Mouse (Mus musculus): ENCODE measurements around the gene Dusp13. TPM values are rescaled to one million over a fixed set of nuclear protein-coding genes. Genes with fewer than 3 reads are reported as not detected.

The Dusp13 gene
- polyA plus RNA-seq (2015; fragmentation: Nextera tagmentation; extraction: Ambion mirVana): not detected in 2 replicates

- Histone ChIP-seq H3K4me1 (replicated peaks) (peaks cover 22% of the 10 kb centered on the region), H3K36me3 (no peaks in the 10 kb centered on the region), H3K27me3 (no peaks in the 10 kb centered on the region), H3K27ac (peak within 1 kb of the TSS; percentile 90), H3K9me3 (no peaks in the 10 kb centered on the region), H3K9ac (peak within 1 kb of the TSS; percentile 91), H3K4me2 (peak within 1 kb of the TSS; percentile 70), H3K4me3 (peak within 1 kb of the TSS; percentile 94)
- WGBS: under 1% methylated on average over 26 of the region's 26 CpGs
- ATAC-seq (ENCODE audit: low FRiP score): peak; percentile 77
Measured at GRCm38 (mm10) chr14:21750881-21751542, at the start of gene Dusp13. Gene Dusp13, minus strand, starts transcription at chr14:21751181.

- peaks cover 8% of the 10 kb centered on the region; the same call in 1 of the 2 replicates for H3K36me3 ChIP-seq
- no peak overlapping the region for H3K9ac ChIP-seq
- no peaks in the 10 kb centered on the region for H3K4me1 ChIP-seq (replicated peaks)
- H3K27me3 ChIP-seq: no peaks in the 10 kb centered on the region
- ATAC-seq (ENCODE audit: low FRiP score): no peak
- 98% methylated on average over 4 of the region's 4 CpGs for WGBS
- no peak overlapping the region for H3K27ac ChIP-seq
- no peak overlapping the region for H3K4me2 ChIP-seq
- no peak overlapping the region for H3K4me3 ChIP-seq
- no peaks in the 10 kb centered on the region for H3K9me3 ChIP-seq
Measured at GRCm38 (mm10) chr14:21800641-21801040, 49.7 kb upstream of the Dusp13 start.

- H3K36me3 ChIP-seq: peaks cover 30% of the 10 kb centered on the region
- WGBS: 94% methylated on average over 6 of the region's 6 CpGs
- H3K4me2 ChIP-seq: no peak overlapping the region
- no peak overlapping the region for H3K4me3 ChIP-seq
- H3K9ac ChIP-seq: no peak overlapping the region
- ATAC-seq (ENCODE audit: low FRiP score): no peak
- 0 out of 2 replicates have a peak, but pooled peaks cover 3% of the 10 kb centered on the region for H3K4me1 ChIP-seq (replicated peaks)
- H3K9me3 ChIP-seq: no peaks in the 10 kb centered on the region
- H3K27ac ChIP-seq: no peak overlapping the region
- H3K27me3 ChIP-seq: no peaks in the 10 kb centered on the region
Measured at GRCm38 (mm10) chr14:21792250-21792649, 41.3 kb upstream of the Dusp13 start.

GRCm38 (mm10) chr14:21791722-21792121 is 40.7 kb upstream of the Dusp13 start:
- ATAC-seq (ENCODE audit: low FRiP score): no peak
- H3K27ac ChIP-seq: no peak overlapping the region
- 0 out of 2 replicates have a peak, but pooled peaks cover 3% of the 10 kb centered on the region for H3K4me1 ChIP-seq (replicated peaks)
- peaks cover 30% of the 10 kb centered on the region for H3K36me3 ChIP-seq
- H3K9ac ChIP-seq: no peak overlapping the region
- no peaks in the 10 kb centered on the region for H3K9me3 ChIP-seq
- H3K4me2 ChIP-seq: no peak overlapping the region
- H3K4me3 ChIP-seq: no peak overlapping the region
- WGBS: 94% methylated on average over 4 of the region's 4 CpGs
- H3K27me3 ChIP-seq: no peaks in the 10 kb centered on the region

GRCm38 (mm10) chr14:21790585-21791251 is 39.7 kb upstream of the Dusp13 start:
- Histone ChIP-seq H3K4me1 (replicated peaks) (0 out of 2 replicates have a peak, but pooled peaks cover 3% of the 10 kb centered on the region), H3K27ac (no peak overlapping the region), H3K36me3 (peaks cover 30% of the 10 kb centered on the region), H3K9ac (no peak overlapping the region), H3K27me3 (no peaks in the 10 kb centered on the region), H3K4me2 (no peak overlapping the region), H3K9me3 (no peaks in the 10 kb centered on the region), H3K4me3 (no peak overlapping the region)
- WGBS: 97% methylated on average over 9 of the region's 9 CpGs
- ATAC-seq (ENCODE audit: low FRiP score): no peak

GRCm38 (mm10) chr14:21788121-21788520 is 37.1 kb upstream of the Dusp13 start:
- 93% methylated on average over 5 of the region's 5 CpGs for WGBS
- no peak overlapping the region for H3K27ac ChIP-seq
- no peak for ATAC-seq (ENCODE audit: low FRiP score)
- H3K4me2 ChIP-seq: no peak overlapping the region
- H3K9me3 ChIP-seq: no peaks in the 10 kb centered on the region
- no peak overlapping the region for H3K4me3 ChIP-seq
- peaks cover 32% of the 10 kb centered on the region for H3K36me3 ChIP-seq
- no peak overlapping the region for H3K9ac ChIP-seq
- no peaks in the 10 kb centered on the region for H3K27me3 ChIP-seq
- no peaks in the 10 kb centered on the region for H3K4me1 ChIP-seq (replicated peaks)

- no peak overlapping the region for H3K27ac ChIP-seq
- H3K4me1 ChIP-seq (replicated peaks): no peaks in the 10 kb centered on the region
- H3K4me2 ChIP-seq: no peak overlapping the region
- H3K9ac ChIP-seq: no peak overlapping the region
- H3K36me3 ChIP-seq: peaks cover 26% of the 10 kb centered on the region
- H3K9me3 ChIP-seq: no peaks in the 10 kb centered on the region
- ATAC-seq (ENCODE audit: low FRiP score): no peak
- 84% methylated on average over 3 of the region's 3 CpGs for WGBS
- H3K27me3 ChIP-seq: no peaks in the 10 kb centered on the region
- no peak overlapping the region for H3K4me3 ChIP-seq
Measured at GRCm38 (mm10) chr14:21787374-21787773, 36.4 kb upstream of the Dusp13 start.

- WGBS: 81% methylated on average over 4 of the region's 4 CpGs
- H3K9me3 ChIP-seq: no peaks in the 10 kb centered on the region
- no peak overlapping the region for H3K4me3 ChIP-seq
- H3K27ac ChIP-seq: no peak overlapping the region
- ATAC-seq (ENCODE audit: low FRiP score): no peak
- no peak overlapping the region for H3K9ac ChIP-seq
- no peaks in the 10 kb centered on the region for H3K4me1 ChIP-seq (replicated peaks)
- H3K4me2 ChIP-seq: no peak overlapping the region
- H3K27me3 ChIP-seq: no peaks in the 10 kb centered on the region
- H3K36me3 ChIP-seq: peaks cover 21% of the 10 kb centered on the region
Measured at GRCm38 (mm10) chr14:21786500-21786899, 35.5 kb upstream of the Dusp13 start.

- 86% methylated on average over 4 of the region's 4 CpGs for WGBS
- no peak for ATAC-seq (ENCODE audit: low FRiP score)
- Histone ChIP-seq H3K9ac (no peak overlapping the region), H3K4me3 (no peak overlapping the region), H3K4me2 (no peak overlapping the region), H3K36me3 (peaks cover 32% of the 10 kb centered on the region), H3K27ac (no peak overlapping the region), H3K4me1 (replicated peaks) (no peaks in the 10 kb centered on the region), H3K9me3 (no peaks in the 10 kb centered on the region), H3K27me3 (no peaks in the 10 kb centered on the region)
Measured at GRCm38 (mm10) chr14:21776201-21776600, 25.2 kb upstream of the Dusp13 start.

GRCm38 (mm10) chr14:21773946-21774345 is 23.0 kb upstream of the Dusp13 start:
- no peaks in the 10 kb centered on the region for H3K9me3 ChIP-seq
- no peak overlapping the region for H3K27ac ChIP-seq
- no peaks in the 10 kb centered on the region for H3K27me3 ChIP-seq
- H3K36me3 ChIP-seq: peaks cover 18% of the 10 kb centered on the region
- H3K4me3 ChIP-seq: no peak overlapping the region
- no peak overlapping the region for H3K9ac ChIP-seq
- no peak overlapping the region for H3K4me2 ChIP-seq
- peaks cover 3% of the 10 kb centered on the region; the same call in 1 of the 2 replicates for H3K4me1 ChIP-seq (replicated peaks)
- ATAC-seq (ENCODE audit: low FRiP score): no peak
- 75% methylated on average over 2 of the region's 2 CpGs for WGBS

- no peak for ATAC-seq (ENCODE audit: low FRiP score)
- 81% methylated on average over 11 of the region's 11 CpGs for WGBS
- no peaks in the 10 kb centered on the region for H3K9me3 ChIP-seq
Measured at GRCm38 (mm10) chr14:21772506-21773281, 21.7 kb upstream of the Dusp13 start.

GRCm38 (mm10) chr14:21766398-21766958 is 15.5 kb upstream of the Dusp13 start:
- no peak overlapping the region for H3K9ac ChIP-seq
- H3K4me2 ChIP-seq: no peak overlapping the region
- no peaks in the 10 kb centered on the region for H3K9me3 ChIP-seq
- H3K27me3 ChIP-seq: no peaks in the 10 kb centered on the region
- peaks cover 12% of the 10 kb centered on the region for H3K4me1 ChIP-seq (replicated peaks)
- no peak overlapping the region for H3K27ac ChIP-seq
- ATAC-seq (ENCODE audit: low FRiP score): no peak
- H3K4me3 ChIP-seq: no peak overlapping the region
- no peaks in the 10 kb centered on the region for H3K36me3 ChIP-seq
- WGBS: 94% methylated on average over 6 of the region's 6 CpGs

More at GRCm38 (mm10) chr14:21772506-21773281, 21.7 kb upstream of the Dusp13 start:
- Histone ChIP-seq H3K4me3 (no peak overlapping the region), H3K4me2 (no peak overlapping the region), H3K27me3 (no peaks in the 10 kb centered on the region), H3K4me1 (replicated peaks) (peaks cover 12% of the 10 kb centered on the region), H3K9ac (no peak overlapping the region), H3K36me3 (peaks cover 14% of the 10 kb centered on the region), H3K27ac (no peak overlapping the region)

Measured in hindbrain, embryonic 13.5 days (tissue).